Comparison of ENCODE assay signal across 17 mouse cellular contexts in the genomic region with DNA sequence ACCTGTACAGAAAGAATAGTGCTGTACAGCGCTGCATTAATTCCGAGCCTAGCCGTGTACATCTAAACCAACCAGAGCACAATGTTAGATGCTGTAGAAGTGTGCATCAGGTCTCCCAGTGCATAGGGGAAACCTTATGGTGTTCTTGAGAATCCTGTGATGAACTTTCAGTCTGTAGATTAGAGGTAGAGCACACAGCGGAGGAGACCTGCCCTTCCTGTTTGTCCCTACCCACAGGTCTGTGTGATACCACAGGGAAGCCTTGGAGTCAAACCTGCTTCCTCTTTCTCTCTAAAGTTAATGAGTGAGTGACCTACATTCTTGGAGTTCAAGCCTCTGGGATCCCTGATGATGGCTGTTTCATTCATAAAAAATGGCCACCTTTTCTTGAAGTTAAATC. TPM values are rescaled to one million over a fixed set of nuclear protein-coding genes. Genes with fewer than 3 reads are reported as not detected.
A peak's percentile ranks its signal among the peaks of the same experiment; 100 is the strongest.
DNase-seq lines count a peak whose midpoint lies in the region; ATAC-seq and TF ChIP-seq lines count a peak whose summit lies in the region.
"Had no signal": no experiment of that assay in that cellular context is flagged by ENCODE, and none has a peak within 500 bp of the region (broad histone marks: within the 10 kb centered on the region; RNA-seq: fewer than 3 reads in every experiment).

No protein-coding gene starts in this region.

- WGBS in heart, embryonic 16.5 days, result 95% methylated on average over 4 of the region's 4 CpGs
- 83% methylated on average over 4 of the region's 4 CpGs for WGBS in intestine, postnatal 0 days
- WGBS in stomach, postnatal 0 days, result 88% methylated on average over 4 of the region's 4 CpGs
- WGBS in forebrain, embryonic 16.5 days, result 97% methylated on average over 4 of the region's 4 CpGs

- H3K9me3 ChIP-seq in heart, embryonic 16.5 days (replicated peaks; ENCODE audit: control insufficient read depth, low read length), result no peaks in the 10 kb centered on the region
- no peaks in the 10 kb centered on the region for H3K9me3 ChIP-seq in intestine, postnatal 0 days (ENCODE audit: control insufficient read depth)
- no peaks in the 10 kb centered on the region for H3K9me3 ChIP-seq in stomach, postnatal 0 days (ENCODE audit: control insufficient read depth, low read length)
- H3K9me3 ChIP-seq in forebrain, embryonic 16.5 days (ENCODE audit: control insufficient read depth, low read length), result no peaks in the 10 kb centered on the region
- H3K9me3 ChIP-seq: limb, embryonic 12.5 days; liver, embryonic 13.5 days; lung, embryonic 15.5 days; neural tube, embryonic 13.5 days had no signal

- H3K36me3 ChIP-seq in heart, embryonic 16.5 days (ENCODE audit: control insufficient read depth, insufficient read depth), result no peaks in the 10 kb centered on the region
- no peaks in the 10 kb centered on the region for H3K36me3 ChIP-seq in intestine, postnatal 0 days (ENCODE audit: control insufficient read depth, insufficient read depth)
- H3K36me3 ChIP-seq in stomach, postnatal 0 days (ENCODE audit: control insufficient read depth, insufficient read depth, low read length), result no peaks in the 10 kb centered on the region
- no peaks in the 10 kb centered on the region for H3K36me3 ChIP-seq in forebrain, embryonic 16.5 days (ENCODE audit: control insufficient read depth, insufficient read depth)
- H3K36me3 ChIP-seq: limb, embryonic 12.5 days; liver, embryonic 13.5 days; lung, embryonic 15.5 days; neural tube, embryonic 13.5 days had no signal

- no peak for TF ChIP-seq EP300 in stomach, postnatal 0 days (optimal IDR thresholded peaks at IDR 0.05)

- no peaks in the 10 kb centered on the region for H3K27me3 ChIP-seq in heart, embryonic 16.5 days (ENCODE audit: control insufficient read depth, insufficient read depth, low read length)
- H3K27me3 ChIP-seq in intestine, postnatal 0 days (replicated peaks; ENCODE audit: control insufficient read depth, insufficient read depth, low read length), result no peaks in the 10 kb centered on the region
- no peaks in the 10 kb centered on the region for H3K27me3 ChIP-seq in stomach, postnatal 0 days (ENCODE audit: control insufficient read depth, insufficient read depth, low read length)
- no peaks in the 10 kb centered on the region for H3K27me3 ChIP-seq in forebrain, embryonic 16.5 days (replicated peaks; ENCODE audit: control insufficient read depth, insufficient read depth, low read length)
- H3K27me3 ChIP-seq: limb, embryonic 12.5 days; liver, embryonic 13.5 days; lung, embryonic 15.5 days; neural tube, embryonic 13.5 days had no signal

- no peak for TF ChIP-seq CTCF in intestine, postnatal 0 days (IDR thresholded peaks at IDR 0.05; ENCODE audit: low read depth)
- no peak for TF ChIP-seq CTCF in stomach, postnatal 0 days (IDR thresholded peaks at IDR 0.05; ENCODE audit: low read depth)

- H3K4me2 ChIP-seq in heart, embryonic 16.5 days (ENCODE audit: low read depth, low read length), result no peak overlapping the region
- H3K4me2 ChIP-seq in intestine, postnatal 0 days (replicated peaks; ENCODE audit: low read depth), result no peak overlapping the region
- H3K4me2 ChIP-seq in stomach, postnatal 0 days (replicated peaks; ENCODE audit: low read depth), result no peak overlapping the region
- no peak overlapping the region for H3K4me2 ChIP-seq in forebrain, embryonic 16.5 days (ENCODE audit: low read length)
- H3K4me2 ChIP-seq: heart, embryonic 11.5 days; limb, embryonic 12.5 days; liver, embryonic 13.5 days; lung, embryonic 15.5 days; neural tube, embryonic 13.5 days had no signal

- peak overlapping the region; percentile 16; the same call in 1 of the 2 replicates for H3K27ac ChIP-seq in heart, embryonic 16.5 days (ENCODE audit: low read length)
- H3K27ac ChIP-seq in intestine, postnatal 0 days (ENCODE audit: low read depth, low read length), result no peak overlapping the region
- H3K27ac ChIP-seq in stomach, postnatal 0 days (replicated peaks), result no peak overlapping the region
- H3K27ac ChIP-seq in forebrain, embryonic 16.5 days (ENCODE audit: low read length), result no peak overlapping the region
- H3K27ac ChIP-seq: limb, embryonic 12.5 days; liver, embryonic 13.5 days; lung, embryonic 15.5 days; neural tube, embryonic 13.5 days had no signal

- DNase-seq in heart, adult 18-20 months, result no peak
- no peak for DNase-seq in stomach, postnatal 0 days (ENCODE audit: low spot score)
- DNase-seq in Muller cell, postnatal 12 days (ENCODE audit: inconsistent ontology term), result no peak
- no peak for DNase-seq in thymus, postnatal 4 days
- DNase-seq: cerebellum, postnatal 10 days; gastrocnemius, postnatal 36 days; kidney, postnatal 10 days; liver, embryonic 13.5 days had no signal

- H3K9ac ChIP-seq in heart, embryonic 16.5 days (ENCODE audit: low read length), result no peak overlapping the region
- no peak overlapping the region for H3K9ac ChIP-seq in intestine, postnatal 0 days (ENCODE audit: low read depth, low read length)
- no peak overlapping the region for H3K9ac ChIP-seq in stomach, postnatal 0 days (ENCODE audit: low read length)
- H3K9ac ChIP-seq in forebrain, embryonic 16.5 days (replicated peaks; ENCODE audit: low read depth, low read length), result no peak overlapping the region
- H3K9ac ChIP-seq: limb, embryonic 12.5 days; liver, embryonic 13.5 days; lung, embryonic 15.5 days; neural tube, embryonic 13.5 days had no signal

- no peak overlapping the region for H3K4me3 ChIP-seq in heart, embryonic 16.5 days (ENCODE audit: low read length)
- H3K4me3 ChIP-seq in intestine, postnatal 0 days (ENCODE audit: low read depth, low read length), result no peak overlapping the region
- no peak overlapping the region for H3K4me3 ChIP-seq in stomach, postnatal 0 days (ENCODE audit: low read depth, low read length)
- no peak overlapping the region for H3K4me3 ChIP-seq in forebrain, embryonic 16.5 days (replicated peaks; ENCODE audit: low read length)
- H3K4me3 ChIP-seq: limb, embryonic 12.5 days; liver, embryonic 13.5 days; lung, embryonic 15.5 days; neural tube, embryonic 13.5 days had no signal

- peaks cover 30% of the 10 kb centered on the region for H3K4me1 ChIP-seq in heart, embryonic 16.5 days (ENCODE audit: control insufficient read depth, insufficient read depth, low read length)
- no peaks in the 10 kb centered on the region for H3K4me1 ChIP-seq in intestine, postnatal 0 days (replicated peaks; ENCODE audit: control insufficient read depth, insufficient read depth, low read length)
- no peaks in the 10 kb centered on the region for H3K4me1 ChIP-seq in stomach, postnatal 0 days (replicated peaks; ENCODE audit: control insufficient read depth, insufficient read depth)
- H3K4me1 ChIP-seq in forebrain, embryonic 16.5 days (replicated peaks; ENCODE audit: control insufficient read depth, insufficient read depth, low read length), result no peaks in the 10 kb centered on the region
- H3K4me1 ChIP-seq: limb, embryonic 12.5 days; lung, embryonic 15.5 days; neural tube, embryonic 13.5 days had no signal

- no peak; the same call in 1 of the 2 replicates for ATAC-seq in heart, embryonic 16.5 days (replicated peaks; ENCODE audit: extremely low read depth, insufficient read depth, low FRiP score)
- peak; percentile 99 for ATAC-seq in common myeloid progenitor, adult 5-6 weeks (replicated peaks; ENCODE audit: low read depth, poor library complexity, severe bottlenecking)
- ATAC-seq in intestine, postnatal 0 days, result peak; percentile 70
- ATAC-seq in stomach, postnatal 0 days (ENCODE audit: low FRiP score, low TSS enrichment), result peak; percentile 91
- no peak for ATAC-seq in forebrain, embryonic 16.5 days
- ATAC-seq: midbrain, embryonic 16.5 days had no signal

RNA-seq across cellular contexts. Expression of gene Camk2d, which starts 54.2 kb away (rescaled TPM):
- polyA plus RNA-seq in heart, embryonic 16.5 days (2015; fragmentation: Nextera tagmentation; extraction: Ambion mirVana), result 111 and 112 TPM in 2 replicates
- 100 to 1,000 TPM; 132 to 135 TPM for total RNA-seq in heart, adult 18-20 months (2021)
- total RNA-seq in common myeloid progenitor, adult 5-6 weeks (2017), result 16.1 and 31.6 TPM in 2 replicates
- 42.6 and 50.4 TPM in 2 replicates for polyA plus RNA-seq in intestine, postnatal 0 days (2015; fragmentation: Nextera tagmentation; extraction: Ambion mirVana)
- polyA plus RNA-seq in stomach, postnatal 0 days (2015; fragmentation: Nextera tagmentation; extraction: Ambion mirVana), result 34.9 and 36.7 TPM in 2 replicates
- polyA plus RNA-seq in forebrain, embryonic 16.5 days (2015; fragmentation: Nextera tagmentation; extraction: Ambion mirVana), result 30.2 and 40.6 TPM in 2 replicates

Comparison
In these comparisons a context has a peak if more than half of its experiments do, and no peak if none do; other contexts are left out.
1. ATAC-seq: peak in common myeloid progenitor, adult 5-6 weeks (single experiment), intestine, postnatal 0 days (single experiment) and stomach, postnatal 0 days (single experiment); none in heart, embryonic 16.5 days (single experiment) and forebrain, embryonic 16.5 days (single experiment).